In the genomic region with DNA sequence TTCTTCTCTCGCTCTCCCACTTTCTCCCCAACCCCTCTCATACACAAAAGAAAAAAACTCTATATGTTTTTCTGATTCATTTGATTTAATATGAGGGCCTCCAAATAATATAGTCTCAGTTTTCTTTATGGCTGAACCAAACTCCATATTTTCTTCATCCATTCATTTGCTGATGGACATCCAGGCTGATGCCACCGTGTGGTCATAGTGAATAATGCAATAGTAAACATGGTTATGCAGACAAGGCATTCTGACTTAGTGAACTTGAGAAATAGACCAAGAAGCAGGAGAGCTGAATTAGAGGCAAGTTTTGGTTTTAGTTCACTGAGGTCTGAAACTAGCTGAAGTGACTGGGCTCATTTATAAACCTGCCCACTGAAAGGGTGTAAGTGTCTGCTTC, we compare ENCODE assay signal across 9 mouse cellular contexts. TPM values are rescaled to one million over a fixed set of nuclear protein-coding genes. Genes with fewer than 3 reads are reported as not detected.
A peak's percentile ranks its signal among the peaks of the same experiment; 100 is the strongest.
DNase-seq lines count a peak whose midpoint lies in the region; ATAC-seq and TF ChIP-seq lines count a peak whose summit lies in the region.
"Had no signal": no experiment of that assay in that cellular context is flagged by ENCODE, and none has a peak within 500 bp of the region (broad histone marks: within the 10 kb centered on the region; RNA-seq: fewer than 3 reads in every experiment).

No protein-coding gene starts in this region.

- H3K36me3 ChIP-seq in forebrain, postnatal 0 days (ENCODE audit: insufficient read depth) = no peaks in the 10 kb centered on the region
- H3K36me3 ChIP-seq in forebrain, embryonic 13.5 days (ENCODE audit: poor library complexity, severe bottlenecking) = no peaks in the 10 kb centered on the region
- no peaks in the 10 kb centered on the region for H3K36me3 ChIP-seq in midbrain, embryonic 14.5 days (ENCODE audit: control insufficient read depth, insufficient read depth, low read length)
- H3K36me3 ChIP-seq in midbrain, embryonic 10.5 days = no peaks in the 10 kb centered on the region
- no peaks in the 10 kb centered on the region for H3K36me3 ChIP-seq in splenic B cell, adult 2 months (ENCODE audit: control insufficient read depth, insufficient read depth, low read length, poor library complexity, severe bottlenecking)
- H3K36me3 ChIP-seq: heart, embryonic 13.5 days had no signal

- WGBS in forebrain, postnatal 0 days = 57% methylated on average over 2 of the region's 2 CpGs
- WGBS in forebrain, embryonic 13.5 days = 60% methylated on average over 2 of the region's 2 CpGs
- WGBS in midbrain, embryonic 14.5 days = 55% methylated on average over 2 of the region's 2 CpGs
- 61% methylated on average over 2 of the region's 2 CpGs for WGBS in midbrain, embryonic 10.5 days

- H3K27me3 ChIP-seq in forebrain, postnatal 0 days (ENCODE audit: insufficient read depth, low read length) = no peaks in the 10 kb centered on the region
- H3K27me3 ChIP-seq in forebrain, embryonic 13.5 days = no peaks in the 10 kb centered on the region
- no peaks in the 10 kb centered on the region for H3K27me3 ChIP-seq in midbrain, embryonic 14.5 days (ENCODE audit: control insufficient read depth, insufficient read depth, low read length)
- no peaks in the 10 kb centered on the region for H3K27me3 ChIP-seq in midbrain, embryonic 10.5 days (ENCODE audit: low read depth, poor library complexity, severe bottlenecking)
- H3K27me3 ChIP-seq in splenic B cell, adult 2 months (ENCODE audit: control insufficient read depth, insufficient read depth, low read length, poor library complexity, severe bottlenecking) = no peaks in the 10 kb centered on the region
- H3K27me3 ChIP-seq: heart, embryonic 13.5 days had no signal

- no peaks in the 10 kb centered on the region for H3K4me1 ChIP-seq in forebrain, postnatal 0 days (ENCODE audit: insufficient read depth)
- H3K4me1 ChIP-seq in forebrain, embryonic 13.5 days = no peaks in the 10 kb centered on the region
- H3K4me1 ChIP-seq in midbrain, embryonic 14.5 days (ENCODE audit: control insufficient read depth, insufficient read depth, low read length) = no peaks in the 10 kb centered on the region
- H3K4me1 ChIP-seq in midbrain, embryonic 10.5 days = no peaks in the 10 kb centered on the region
- H3K4me1 ChIP-seq: heart, embryonic 13.5 days had no signal

- DNase-seq in forebrain, postnatal 0 days = peak; percentile 42
- DNase-seq in midbrain, embryonic 14.5 days = peak; percentile 82
- DNase-seq in midbrain, embryonic 10.5 days (ENCODE audit: low spot score) = no peak
- peak; percentile 60 for DNase-seq in embryo, embryonic 11 days
- DNase-seq in splenic B cell, adult 2 months (ENCODE audit: low read depth, low spot score) = peak; percentile 70
- no peak for DNase-seq in ovary, postnatal 36 days (ENCODE audit: low spot score)
- DNase-seq in spleen, postnatal 4 days (ENCODE audit: low spot score in 2 of 2) = no peak

- no peak overlapping the region for H3K27ac ChIP-seq in forebrain, postnatal 0 days (ENCODE audit: low read depth, low read length)
- no peak overlapping the region for H3K27ac ChIP-seq in forebrain, embryonic 13.5 days
- no peak overlapping the region for H3K27ac ChIP-seq in midbrain, embryonic 14.5 days (replicated peaks; ENCODE audit: low read depth, low read length)
- no peak overlapping the region for H3K27ac ChIP-seq in midbrain, embryonic 10.5 days (replicated peaks)
- H3K27ac ChIP-seq: heart, embryonic 13.5 days had no signal

- no peaks in the 10 kb centered on the region for H3K9me3 ChIP-seq in forebrain, postnatal 0 days (ENCODE audit: low read length)
- no peaks in the 10 kb centered on the region for H3K9me3 ChIP-seq in forebrain, embryonic 13.5 days (replicated peaks)
- H3K9me3 ChIP-seq in midbrain, embryonic 14.5 days (ENCODE audit: control insufficient read depth, low read length) = no peaks in the 10 kb centered on the region
- H3K9me3 ChIP-seq in midbrain, embryonic 10.5 days (replicated peaks) = no peaks in the 10 kb centered on the region
- H3K9me3 ChIP-seq: heart, embryonic 13.5 days had no signal

- no peak overlapping the region for H3K9ac ChIP-seq in forebrain, postnatal 0 days
- no peak overlapping the region for H3K9ac ChIP-seq in forebrain, embryonic 13.5 days
- H3K9ac ChIP-seq in midbrain, embryonic 14.5 days (replicated peaks; ENCODE audit: low read length) = no peak overlapping the region
- H3K9ac ChIP-seq: heart, embryonic 13.5 days had no signal

- no peak for ATAC-seq in forebrain, postnatal 0 days
- ATAC-seq in forebrain, embryonic 13.5 days = no peak
- no peak for ATAC-seq in midbrain, embryonic 14.5 days (ENCODE audit: low FRiP score, low TSS enrichment)

- peak; percentile 70 for TF ChIP-seq CTCF in forebrain, postnatal 0 days (IDR thresholded peaks at IDR 0.05; ENCODE audit: low read depth)

- no peak overlapping the region for H3K4me3 ChIP-seq in forebrain, postnatal 0 days (ENCODE audit: low read depth, low read length)
- H3K4me3 ChIP-seq in forebrain, embryonic 13.5 days = no peak overlapping the region
- H3K4me3 ChIP-seq in midbrain, embryonic 14.5 days (replicated peaks; ENCODE audit: low read depth, low read length) = no peak overlapping the region
- H3K4me3 ChIP-seq in midbrain, embryonic 10.5 days = no peak overlapping the region
- H3K4me3 ChIP-seq: heart, embryonic 13.5 days had no signal

- H3K4me2 ChIP-seq in forebrain, postnatal 0 days (ENCODE audit: low read depth) = no peak overlapping the region
- no peak overlapping the region for H3K4me2 ChIP-seq in forebrain, embryonic 13.5 days
- H3K4me2 ChIP-seq in midbrain, embryonic 14.5 days (ENCODE audit: low read length) = no peak overlapping the region
- H3K4me2 ChIP-seq: heart, embryonic 13.5 days had no signal

RNA-seq across cellular contexts. Expression of gene Ngly1, which starts 30.1 kb away (rescaled TPM):
- total RNA-seq in forebrain, postnatal 0 days (2014; rRNA removed) = 25.5 and 25.6 TPM in 2 replicates
- 21.2 and 22.9 TPM in 2 replicates for polyA plus RNA-seq in forebrain, postnatal 0 days (2015; fragmentation: Nextera tagmentation; extraction: Ambion mirVana)
- 26.9 and 30.6 TPM in 2 replicates for polyA plus RNA-seq in forebrain, embryonic 13.5 days (2015; fragmentation: Nextera tagmentation; extraction: Ambion mirVana)
- polyA plus RNA-seq in midbrain, embryonic 14.5 days (2014; fragmentation: Nextera tagmentation; extraction: Ambion mirVana) = 22.8 and 28.8 TPM in 2 replicates
- 14.3 and 18.5 TPM in 2 replicates for polyA plus RNA-seq in midbrain, embryonic 10.5 days (2016; fragmentation: Nextera tagmentation; extraction: Ambion mirVana)

RNA-seq across cellular contexts. Expression of gene Oxsm, which starts 30.6 kb away (rescaled TPM):
- total RNA-seq in forebrain, postnatal 0 days (2014; rRNA removed) = 4.2 and 4.3 TPM in 2 replicates
- polyA plus RNA-seq in forebrain, postnatal 0 days (2015; fragmentation: Nextera tagmentation; extraction: Ambion mirVana) = 0.84 and 1.2 TPM in 2 replicates
- polyA plus RNA-seq in forebrain, embryonic 13.5 days (2015; fragmentation: Nextera tagmentation; extraction: Ambion mirVana) = 1.6 and 2.1 TPM in 2 replicates
- 1.3 TPM in 2 replicates for polyA plus RNA-seq in midbrain, embryonic 14.5 days (2014; fragmentation: Nextera tagmentation; extraction: Ambion mirVana)
- polyA plus RNA-seq in midbrain, embryonic 10.5 days (2016; fragmentation: Nextera tagmentation; extraction: Ambion mirVana) = 1.7 and 1.9 TPM in 2 replicates

Comparison
In these comparisons a context has a peak if more than half of its experiments do, and no peak if none do; other contexts are left out.
1. DNase-seq: peak in forebrain, postnatal 0 days (single experiment), midbrain, embryonic 14.5 days (single experiment), embryo, embryonic 11 days (single experiment) and splenic B cell, adult 2 months (single experiment); none in midbrain, embryonic 10.5 days (single experiment), ovary, postnatal 36 days (single experiment) and spleen, postnatal 4 days (0 of 2).